24 mouse cellular contexts compared by ENCODE assay signal in the genomic region with DNA sequence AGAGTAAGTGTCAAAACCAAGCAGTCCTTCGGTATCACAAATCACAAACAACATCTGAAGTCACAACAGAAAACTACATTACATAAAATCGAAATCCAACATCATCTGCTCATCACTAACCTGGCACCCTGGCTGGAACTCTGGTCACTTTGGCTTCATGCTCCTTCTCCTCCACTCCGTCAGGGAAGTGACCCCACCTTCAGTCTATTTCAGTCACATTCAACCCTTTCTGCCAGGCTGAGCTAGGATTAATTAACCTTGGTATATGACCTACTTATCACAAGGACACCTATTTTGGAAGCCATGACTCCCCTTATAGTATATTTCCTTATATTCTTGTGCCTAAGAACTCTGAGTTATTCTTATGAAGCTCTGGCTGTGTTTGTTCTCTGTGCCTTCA.
A peak's percentile ranks its signal among the peaks of the same experiment; 100 is the strongest.
DNase-seq lines count a peak whose midpoint lies in the region; ATAC-seq and TF ChIP-seq lines count a peak whose summit lies in the region.
"Had no signal": no experiment of that assay in that cellular context is flagged by ENCODE, and none has a peak within 500 bp of the region (broad histone marks: within the 10 kb centered on the region; RNA-seq: fewer than 3 reads in every experiment).

No protein-coding gene starts in this region.

- no peaks in the 10 kb centered on the region for H3K36me3 ChIP-seq in embryonic facial prominence, embryonic 14.5 days (ENCODE audit: control insufficient read depth, insufficient read depth, low read length)
- H3K36me3 ChIP-seq in embryonic facial prominence, embryonic 10.5 days (replicated peaks): no peaks in the 10 kb centered on the region
- H3K36me3 ChIP-seq in lung, postnatal 0 days (ENCODE audit: insufficient read depth, low read length): no peaks in the 10 kb centered on the region
- H3K36me3 ChIP-seq: embryonic facial prominence, embryonic 12.5 days; heart, embryonic 10.5 days; hindbrain, embryonic 12.5 days had no signal

- H3K4me1 ChIP-seq in embryonic facial prominence, embryonic 14.5 days (ENCODE audit: control insufficient read depth, insufficient read depth, low read length): no peaks in the 10 kb centered on the region
- no peaks in the 10 kb centered on the region for H3K4me1 ChIP-seq in embryonic facial prominence, embryonic 10.5 days
- H3K4me1 ChIP-seq in lung, postnatal 0 days (ENCODE audit: insufficient read depth, low read depth, low read length): no peaks in the 10 kb centered on the region
- H3K4me1 ChIP-seq: embryonic facial prominence, embryonic 12.5 days; heart, embryonic 10.5 days; hindbrain, embryonic 12.5 days had no signal

- H3K4me3 ChIP-seq in embryonic facial prominence, embryonic 14.5 days (ENCODE audit: low read depth, low read length): no peak overlapping the region
- H3K4me3 ChIP-seq in embryonic facial prominence, embryonic 10.5 days: no peak overlapping the region
- H3K4me3 ChIP-seq in lung, postnatal 0 days (ENCODE audit: low read depth, low read length): no peak overlapping the region
- H3K4me3 ChIP-seq: embryonic facial prominence, embryonic 12.5 days; heart, embryonic 10.5 days; hindbrain, embryonic 12.5 days had no signal

- H3K4me2 ChIP-seq in embryonic facial prominence, embryonic 14.5 days (ENCODE audit: low read depth, low read length): no peak overlapping the region
- no peak overlapping the region for H3K4me2 ChIP-seq in lung, postnatal 0 days (replicated peaks; ENCODE audit: low read depth, low read length)
- H3K4me2 ChIP-seq: embryonic facial prominence, embryonic 12.5 days; hindbrain, embryonic 12.5 days had no signal

- TF ChIP-seq CTCF in lung, postnatal 0 days (IDR thresholded peaks at IDR 0.05): no peak

- WGBS in embryonic facial prominence, embryonic 14.5 days: 78% methylated on average over 3 of the region's 3 CpGs
- 83% methylated on average over 3 of the region's 3 CpGs for WGBS in embryonic facial prominence, embryonic 10.5 days
- 68% methylated on average over 3 of the region's 3 CpGs for WGBS in lung, postnatal 0 days

- H3K27me3 ChIP-seq in embryonic facial prominence, embryonic 14.5 days (replicated peaks; ENCODE audit: control insufficient read depth, insufficient read depth, low read length): no peaks in the 10 kb centered on the region
- no peaks in the 10 kb centered on the region for H3K27me3 ChIP-seq in embryonic facial prominence, embryonic 10.5 days (replicated peaks; ENCODE audit: low read depth, poor library complexity, severe bottlenecking)
- no peaks in the 10 kb centered on the region for H3K27me3 ChIP-seq in lung, postnatal 0 days (replicated peaks; ENCODE audit: insufficient read depth, low read length)
- H3K27me3 ChIP-seq: CH12.LX; embryonic facial prominence, embryonic 12.5 days; hindbrain, embryonic 12.5 days; Patski had no signal

- no peak overlapping the region for H3K9ac ChIP-seq in embryonic facial prominence, embryonic 14.5 days (ENCODE audit: low read depth, low read length)
- no peak overlapping the region for H3K9ac ChIP-seq in lung, postnatal 0 days (replicated peaks; ENCODE audit: low read depth)
- H3K9ac ChIP-seq: embryonic facial prominence, embryonic 12.5 days; hindbrain, embryonic 12.5 days had no signal

- H3K27ac ChIP-seq in embryonic facial prominence, embryonic 14.5 days (replicated peaks; ENCODE audit: low read depth, low read length): 0 out of 2 replicates have a peak overlapping the region, but pooled peaks have one; percentile 15
- no peak overlapping the region for H3K27ac ChIP-seq in embryonic facial prominence, embryonic 10.5 days (replicated peaks)
- H3K27ac ChIP-seq in lung, postnatal 0 days (ENCODE audit: low read length): no peak overlapping the region
- H3K27ac ChIP-seq: embryonic facial prominence, embryonic 12.5 days; heart, embryonic 10.5 days; hindbrain, embryonic 12.5 days had no signal

- DNase-seq in cerebellum, adult 11-12 months: peak; percentile 33
- DNase-seq in cerebellum, postnatal 4 days (ENCODE audit: low spot score in 2 of 2): no peak
- DNase-seq in embryonic facial prominence, embryonic 14.5 days (ENCODE audit: low spot score): no peak
- DNase-seq in embryonic facial prominence, embryonic 10.5 days (ENCODE audit: low spot score): no peak
- peak; percentile 41 to 47 for DNase-seq in cerebellum, postnatal 25 days
- DNase-seq in B cell, adult 2 months: no peak
- DNase-seq in lung, postnatal 0 days (ENCODE audit: low spot score): no peak
- DNase-seq: adrenal gland, postnatal 25 days; embryo, embryonic 11 days; gastrocnemius, postnatal 36 days; heart, adult 18-20 months; heart, postnatal 10 days; heart, postnatal 4 days; kidney, adult 8-10 months had no signal

- no peak for ATAC-seq in embryonic facial prominence, embryonic 14.5 days (ENCODE audit: low read depth)
- ATAC-seq in lung, postnatal 0 days: no peak
- ATAC-seq: activated CD4-positive, CD25-positive, alpha-beta regulatory T cell, adult 4 months; forebrain, embryonic 14.5 days; hindbrain, embryonic 16.5 days; inflammation-experienced regulatory T-cells, adult 6 months; intestine, postnatal 0 days had no signal

- TF ChIP-seq EP300 in lung, postnatal 0 days (IDR thresholded peaks at IDR 0.05): no peak

- no peaks in the 10 kb centered on the region for H3K9me3 ChIP-seq in embryonic facial prominence, embryonic 14.5 days (ENCODE audit: control insufficient read depth, low read length)
- H3K9me3 ChIP-seq in embryonic facial prominence, embryonic 10.5 days: no peaks in the 10 kb centered on the region
- H3K9me3 ChIP-seq in lung, postnatal 0 days (ENCODE audit: low read length): no peaks in the 10 kb centered on the region
- H3K9me3 ChIP-seq: embryonic facial prominence, embryonic 12.5 days; heart, embryonic 10.5 days; hindbrain, embryonic 12.5 days had no signal

Comparison
In these comparisons a context has a peak if more than half of its experiments do, and no peak if none do; other contexts are left out.
1. DNase-seq: peak in cerebellum, adult 11-12 months (single experiment) and cerebellum, postnatal 25 days (2 of 2); none in cerebellum, postnatal 4 days (0 of 2), embryonic facial prominence, embryonic 14.5 days (single experiment), embryonic facial prominence, embryonic 10.5 days (single experiment), B cell, adult 2 months (0 of 2) and lung, postnatal 0 days (single experiment).